ENCODE assay signal across 18 mouse cellular contexts in the genomic region with DNA sequence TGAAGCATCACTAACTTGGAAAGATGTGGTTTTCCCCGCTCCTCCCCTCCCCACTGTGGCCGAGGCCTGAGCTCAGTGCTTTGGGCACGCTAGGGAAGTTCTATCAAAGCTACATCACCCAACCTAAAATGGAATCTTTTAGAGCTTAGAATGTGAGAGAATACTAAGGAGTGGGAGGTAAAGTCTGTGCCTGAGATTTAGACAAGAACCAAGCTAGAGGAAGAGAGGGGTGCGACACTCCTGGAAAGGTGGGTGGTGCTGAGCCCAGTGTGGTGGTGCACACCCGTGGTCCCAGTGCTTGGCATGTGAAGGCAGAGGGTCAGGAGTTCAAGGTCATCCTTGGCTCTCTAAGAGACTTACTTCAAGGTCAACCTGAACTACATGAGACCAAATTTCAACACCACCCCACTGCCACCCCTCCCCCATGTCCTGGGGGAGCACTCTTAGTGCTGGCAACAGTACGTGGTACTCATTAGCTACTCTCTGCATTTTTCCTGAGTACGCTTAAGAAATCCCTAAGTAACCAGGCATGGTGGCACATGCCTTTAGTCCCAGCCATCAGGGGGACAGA. TPM values are rescaled to one million over a fixed set of nuclear protein-coding genes. Genes with fewer than 3 reads are reported as not detected.
A peak's percentile ranks its signal among the peaks of the same experiment; 100 is the strongest.
DNase-seq lines count a peak whose midpoint lies in the region; ATAC-seq and TF ChIP-seq lines count a peak whose summit lies in the region.
"Had no signal": no experiment of that assay in that cellular context is flagged by ENCODE, and none has a peak within 500 bp of the region (broad histone marks: within the 10 kb centered on the region; RNA-seq: fewer than 3 reads in every experiment).

No protein-coding gene starts in this region.

- no peak overlapping the region for H3K4me3 ChIP-seq in layer of hippocampus, adult 2 months
- H3K4me3 ChIP-seq in CH12.LX (replicated peaks in 1 of 3; ENCODE audit: low read depth in 2 of 3, low read length in 2 of 3, poor library complexity in 1 of 3), result no peak overlapping the region
- H3K4me3 ChIP-seq in brown adipose tissue, adult 24 weeks (ENCODE audit: insufficient read depth, low read depth, low read length), result no peak overlapping the region
- H3K4me3 ChIP-seq: embryonic facial prominence, embryonic 13.5 days; forebrain, embryonic 15.5 days; heart, embryonic 10.5 days; hindbrain, embryonic 12.5 days; limb, embryonic 12.5 days; liver, embryonic 12.5 days had no signal

- peaks cover 41% of the 10 kb centered on the region for H3K79me2 ChIP-seq in CH12.LX (replicated peaks; ENCODE audit: control insufficient read depth, extremely low read depth, insufficient read depth, poor library complexity, severe bottlenecking)

- no peak for TF ChIP-seq CTCF in layer of hippocampus, adult 2 months (conservative IDR thresholded peaks at IDR 0.05)
- TF ChIP-seq CTCF in CH12.LX (conservative IDR thresholded peaks at IDR 0.05 in 1 of 2, IDR thresholded peaks at IDR 0.05 in 1 of 2; ENCODE audit: low read depth in 2 of 2, low read length in 2 of 2), result no peak

- peaks cover 42 to 92% of the 10 kb centered on the region in 2 experiments for H3K4me1 ChIP-seq in CH12.LX (ENCODE audit: control insufficient read depth in 1 of 2, insufficient read depth in 2 of 2)
- peaks cover 72% of the 10 kb centered on the region for H3K4me1 ChIP-seq in brown adipose tissue, adult 24 weeks (ENCODE audit: control insufficient read depth, insufficient read depth, insufficient read length, low read length)
- H3K4me1 ChIP-seq: forebrain, embryonic 15.5 days had no signal

- peaks cover 16% of the 10 kb centered on the region for H3K9me3 ChIP-seq in CH12.LX (replicated peaks; ENCODE audit: low read length)
- H3K9me3 ChIP-seq: embryonic facial prominence, embryonic 13.5 days; forebrain, embryonic 15.5 days; heart, embryonic 10.5 days; hindbrain, embryonic 12.5 days; liver, embryonic 12.5 days had no signal

- H3K27ac ChIP-seq in layer of hippocampus, adult 2 months, result peak overlapping the region; percentile 96
- H3K27ac ChIP-seq in CH12.LX (ENCODE audit: insufficient read depth, low read depth), result no peak overlapping the region
- peak overlapping the region; percentile 99 for H3K27ac ChIP-seq in brown adipose tissue, adult 24 weeks (replicated peaks; ENCODE audit: low read depth, low read length)
- H3K27ac ChIP-seq: embryonic facial prominence, embryonic 13.5 days; forebrain, embryonic 15.5 days; hindbrain, embryonic 12.5 days; limb, embryonic 12.5 days; liver, embryonic 12.5 days had no signal

- dilution Hi-C loops in CH12.LX (cut with MboI; ENCODE audit: extremely low pct_ligation_motif_present, extremely low pct_unique_long_range_greater_than_20kb, low sequenced_read_pairs), result no loop called here

- no peak for TF ChIP-seq RAD21 in CH12.LX (IDR thresholded peaks at IDR 0.05; ENCODE audit: low read depth, low read length)

- DNase-seq in adrenal gland, postnatal 14 days, result peak; percentile 68
- no peak for DNase-seq in adrenal gland, postnatal 4 days (ENCODE audit: low spot score in 2 of 2)
- DNase-seq in layer of hippocampus, adult 2 months (ENCODE audit: low spot score in 2 of 2), result no peak
- no peak for DNase-seq in layer of hippocampus, adult 9-11 months
- no peak for DNase-seq in CH12.LX (ENCODE audit: extremely low read depth)
- DNase-seq in thymus, adult 18-20 months, result no peak
- DNase-seq: heart, postnatal 14 days; kidney, adult 9 months; right cerebral cortex, postnatal 4 days had no signal

- in situ Hi-C loops in CH12.LX (cut with MboI; ENCODE audit: low pct_ligation_motif_present, low pct_unique_long_range_greater_than_20kb, low sequenced_read_pairs), result no loop called here

- H3K9ac ChIP-seq in CH12.LX (ENCODE audit: insufficient read depth, low read depth), result no peak overlapping the region
- H3K9ac ChIP-seq: embryonic facial prominence, embryonic 13.5 days; forebrain, embryonic 15.5 days; hindbrain, embryonic 12.5 days; limb, embryonic 12.5 days; liver, embryonic 12.5 days had no signal

- H3K27me3 ChIP-seq in CH12.LX (replicated peaks), result no peaks in the 10 kb centered on the region
- H3K27me3 ChIP-seq: embryonic facial prominence, embryonic 13.5 days; forebrain, embryonic 15.5 days; hindbrain, embryonic 12.5 days; limb, embryonic 12.5 days; liver, embryonic 12.5 days had no signal

- H3K4me2 ChIP-seq in CH12.LX (ENCODE audit: insufficient read depth, low read depth, poor library complexity, severe bottlenecking), result no peak overlapping the region
- H3K4me2 ChIP-seq: embryonic facial prominence, embryonic 13.5 days; forebrain, embryonic 15.5 days; hindbrain, embryonic 12.5 days; limb, embryonic 12.5 days; liver, embryonic 12.5 days had no signal

- 0 out of 2 replicates have a peak, but pooled peaks have one; percentile 2 for TF ChIP-seq POLR2A in CH12.LX (IDR thresholded peaks at IDR 0.05; ENCODE audit: low read depth, low read length)

- TF ChIP-seq EP300 in CH12.LX (IDR thresholded peaks at IDR 0.05; ENCODE audit: low read length), result no peak

- no peak for ATAC-seq in CD4-positive, CD25-positive, alpha-beta regulatory T cell, adult 4 months
- ATAC-seq: forebrain, embryonic 15.5 days; liver, embryonic 12.5 days; midbrain, embryonic 16.5 days had no signal

- H3K36me3 ChIP-seq in CH12.LX (replicated peaks in 1 of 2; ENCODE audit: control insufficient read depth in 1 of 2, insufficient read depth in 1 of 2, low read length in 1 of 2), result peaks cover 58 to 98% of the 10 kb centered on the region in 2 experiments
- H3K36me3 ChIP-seq: forebrain, embryonic 15.5 days had no signal

TF ChIP-seq in CH12.LX, 34 proteins besides CTCF, POLR2A, EP300 and RAD21:
- TF ChIP-seq MAFK (IDR thresholded peaks at IDR 0.05; ENCODE audit: insufficient replicate concordance, low read length) (no peak), ETS1 (conservative IDR thresholded peaks at IDR 0.05; ENCODE audit: low read depth, low read length) (no peak), E2F4 (IDR thresholded peaks at IDR 0.05; ENCODE audit: insufficient replicate concordance, low read depth, low read length) (no peak), SMC3 (IDR thresholded peaks at IDR 0.05; ENCODE audit: low read depth, low read length) (no peak)
TF ChIP-seq in CH12.LX: peak in this region for 0.

RNA-seq across cellular contexts. Expression of gene Sh3bp5, which starts 40.2 kb away (rescaled TPM):
- 123 and 142 TPM in 2 replicates for total RNA-seq in adrenal gland, postnatal 14 days (2021)
- total RNA-seq in adrenal gland, postnatal 4 days (2021), result 100 to 1,000 TPM; 136 to 140 TPM
- 100 to 1,000 TPM; 147 to 158 TPM for total RNA-seq in layer of hippocampus, adult 2 months (2021)
- 50.2 and 64.6 TPM in 2 replicates for total RNA-seq in CH12.LX (2012; rRNA removed)
- 53.0 and 57.4 TPM in 2 replicates for total RNA-seq in CH12.LX (2014; rRNA removed)
- 158 and 164 TPM in 2 replicates for polyA plus RNA-seq in CH12.LX (2012; ENCODE audit: insufficient read length, low read depth)
- 65.9 and 67.5 TPM in 2 replicates for polyA plus RNA-seq in brown adipose tissue, adult 24 weeks (2012; ENCODE audit: insufficient read depth, insufficient read length, missing spikeins)
- polyA plus RNA-seq in CD4-positive, CD25-positive, alpha-beta regulatory T cell, adult 4 months (2017; shearing (Covaris generic)), result 10 to 100 TPM; 15.4 to 16.8 TPM

RNA-seq across cellular contexts. Expression of gene Capn7, which starts 59.3 kb away (rescaled TPM):
- 36.8 and 41.2 TPM in 2 replicates for total RNA-seq in adrenal gland, postnatal 14 days (2021)
- 10 to 100 TPM; 47.0 to 53.0 TPM for total RNA-seq in adrenal gland, postnatal 4 days (2021)
- 10 to 100 TPM; 35.6 to 39.4 TPM for total RNA-seq in layer of hippocampus, adult 2 months (2021)
- 27.9 and 31.4 TPM in 2 replicates for total RNA-seq in CH12.LX (2012; rRNA removed)
- total RNA-seq in CH12.LX (2014; rRNA removed), result 45.0 and 53.7 TPM in 2 replicates
- polyA plus RNA-seq in CH12.LX (2012; ENCODE audit: insufficient read length, low read depth), result 33.3 and 34.8 TPM in 2 replicates
- 14.9 and 16.9 TPM in 2 replicates for polyA plus RNA-seq in brown adipose tissue, adult 24 weeks (2012; ENCODE audit: insufficient read depth, insufficient read length, missing spikeins)
- polyA plus RNA-seq in CD4-positive, CD25-positive, alpha-beta regulatory T cell, adult 4 months (2017; shearing (Covaris generic)), result 10 to 100 TPM; 16.0 to 18.3 TPM
